ENCODE assay signal across 9 mouse cellular contexts in the genomic region with DNA sequence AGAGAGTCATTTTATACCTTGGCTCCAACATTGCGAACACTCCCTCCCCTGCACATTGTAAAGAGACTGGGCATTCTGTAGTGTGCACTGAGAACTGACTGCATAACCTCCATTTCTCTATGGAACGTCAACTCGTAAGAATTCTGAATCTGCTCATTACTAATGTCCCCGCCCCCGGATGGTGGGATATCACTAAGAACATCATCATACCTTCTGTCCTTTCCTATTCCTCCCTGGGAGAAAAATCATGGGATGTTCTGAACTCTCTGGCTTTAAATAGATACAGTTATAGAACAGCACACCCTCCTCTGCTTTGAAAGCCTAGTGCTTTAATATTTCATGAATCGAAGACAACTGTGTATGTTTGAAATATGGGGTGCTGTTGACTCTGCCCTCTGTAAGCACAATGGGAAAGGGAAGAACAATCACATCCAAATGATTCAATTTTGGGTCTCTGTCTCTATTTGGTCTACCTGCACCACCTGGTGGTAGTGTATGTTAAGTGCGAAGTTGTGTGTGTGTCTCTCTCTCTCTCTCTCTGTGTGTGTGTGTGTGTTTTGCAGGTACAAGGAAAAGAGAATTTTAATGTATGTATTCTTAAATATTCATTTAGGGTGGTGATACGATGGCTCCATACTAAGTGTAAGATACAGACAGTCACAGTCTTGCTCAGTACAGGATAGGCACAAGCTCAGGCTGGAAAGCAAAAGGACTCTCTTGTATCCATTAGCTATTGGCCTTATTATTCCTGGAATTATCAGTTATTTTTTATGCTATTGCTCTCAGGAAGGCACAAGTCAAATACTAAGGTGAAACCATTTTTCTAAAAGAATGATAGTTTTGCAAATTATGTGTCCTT. TPM values are rescaled to one million over a fixed set of nuclear protein-coding genes. Genes with fewer than 3 reads are reported as not detected.
A peak's percentile ranks its signal among the peaks of the same experiment; 100 is the strongest.
DNase-seq lines count a peak whose midpoint lies in the region; ATAC-seq and TF ChIP-seq lines count a peak whose summit lies in the region.
"Had no signal": no experiment of that assay in that cellular context is flagged by ENCODE, and none has a peak within 500 bp of the region (broad histone marks: within the 10 kb centered on the region; RNA-seq: fewer than 3 reads in every experiment).

No protein-coding gene starts in this region.

- H3K4me3 ChIP-seq in intestine, postnatal 0 days (ENCODE audit: low read depth, low read length), result no peak overlapping the region
- H3K4me3 ChIP-seq in intestine, embryonic 16.5 days (ENCODE audit: low read length), result no peak overlapping the region
- no peak overlapping the region for H3K4me3 ChIP-seq in hindbrain, postnatal 0 days (ENCODE audit: low read length)
- H3K4me3 ChIP-seq: hindbrain, embryonic 15.5 days had no signal

- no peaks in the 10 kb centered on the region for H3K36me3 ChIP-seq in intestine, postnatal 0 days (ENCODE audit: control insufficient read depth, insufficient read depth)
- H3K36me3 ChIP-seq in intestine, embryonic 16.5 days (ENCODE audit: control insufficient read depth, insufficient read depth, low read length), result no peaks in the 10 kb centered on the region
- no peaks in the 10 kb centered on the region for H3K36me3 ChIP-seq in hindbrain, postnatal 0 days (ENCODE audit: insufficient read depth, low read length)
- H3K36me3 ChIP-seq: hindbrain, embryonic 15.5 days had no signal

- H3K27ac ChIP-seq in intestine, postnatal 0 days (ENCODE audit: low read depth, low read length), result no peak overlapping the region
- no peak overlapping the region for H3K27ac ChIP-seq in intestine, embryonic 16.5 days (ENCODE audit: low read length)
- no peak overlapping the region for H3K27ac ChIP-seq in hindbrain, postnatal 0 days
- H3K27ac ChIP-seq: hindbrain, embryonic 15.5 days had no signal

- WGBS in intestine, postnatal 0 days, result 70% methylated on average over 8 of the region's 8 CpGs
- 79% methylated on average over 8 of the region's 8 CpGs for WGBS in intestine, embryonic 16.5 days
- WGBS in hindbrain, postnatal 0 days, result 80% methylated on average over 8 of the region's 8 CpGs

- no peaks in the 10 kb centered on the region for H3K4me1 ChIP-seq in intestine, postnatal 0 days (replicated peaks; ENCODE audit: control insufficient read depth, insufficient read depth, low read length)
- H3K4me1 ChIP-seq in intestine, embryonic 16.5 days (ENCODE audit: control insufficient read depth, insufficient read depth, low read length), result no peaks in the 10 kb centered on the region
- H3K4me1 ChIP-seq in hindbrain, postnatal 0 days (ENCODE audit: insufficient read depth, low read length), result no peaks in the 10 kb centered on the region
- H3K4me1 ChIP-seq: hindbrain, embryonic 15.5 days had no signal

- H3K4me2 ChIP-seq in intestine, postnatal 0 days (replicated peaks; ENCODE audit: low read depth), result no peak overlapping the region
- H3K4me2 ChIP-seq in intestine, embryonic 16.5 days (ENCODE audit: low read depth, low read length), result no peak overlapping the region
- H3K4me2 ChIP-seq in hindbrain, postnatal 0 days (ENCODE audit: low read depth, low read length), result no peak overlapping the region
- H3K4me2 ChIP-seq: hindbrain, embryonic 15.5 days had no signal

- TF ChIP-seq CTCF in intestine, postnatal 0 days (IDR thresholded peaks at IDR 0.05; ENCODE audit: low read depth), result peak; percentile 74
- TF ChIP-seq CTCF in hindbrain, postnatal 0 days (IDR thresholded peaks at IDR 0.05; ENCODE audit: low read depth), result peak; percentile 79

- DNase-seq in urinary bladder, postnatal 14 days (ENCODE audit: low spot score), result peak; percentile 23
- no peak for DNase-seq in urinary bladder, postnatal 36 days (ENCODE audit: low spot score in 2 of 2)
- peak; percentile 54 for DNase-seq in hindbrain, postnatal 0 days (ENCODE audit: low spot score)
- peak; percentile 41 for DNase-seq in retina, embryonic 14.5 days (ENCODE audit: low spot score)
- DNase-seq in frontal cortex, postnatal 25 days (ENCODE audit: low spot score in 2 of 2), result no peak

- no peak for ATAC-seq in intestine, postnatal 0 days
- ATAC-seq in intestine, embryonic 16.5 days, result no peak
- ATAC-seq in hindbrain, postnatal 0 days, result peak; percentile 56; the same call in 1 of the 2 replicates
- no peak for ATAC-seq in activated CD4-positive, CD25-positive, alpha-beta regulatory T cell, adult 4 months

- no peaks in the 10 kb centered on the region for H3K27me3 ChIP-seq in intestine, postnatal 0 days (replicated peaks; ENCODE audit: control insufficient read depth, insufficient read depth, low read length)
- no peaks in the 10 kb centered on the region for H3K27me3 ChIP-seq in intestine, embryonic 16.5 days (replicated peaks; ENCODE audit: control insufficient read depth, insufficient read depth, low read length)
- no peaks in the 10 kb centered on the region for H3K27me3 ChIP-seq in hindbrain, postnatal 0 days (ENCODE audit: insufficient read depth, low read length)
- H3K27me3 ChIP-seq: hindbrain, embryonic 15.5 days had no signal

- H3K9me3 ChIP-seq in intestine, postnatal 0 days (ENCODE audit: control insufficient read depth), result no peaks in the 10 kb centered on the region
- no peaks in the 10 kb centered on the region for H3K9me3 ChIP-seq in intestine, embryonic 16.5 days (ENCODE audit: control insufficient read depth, low read length)
- H3K9me3 ChIP-seq in hindbrain, postnatal 0 days (ENCODE audit: low read length), result no peaks in the 10 kb centered on the region
- H3K9me3 ChIP-seq: hindbrain, embryonic 15.5 days had no signal

- H3K9ac ChIP-seq in intestine, postnatal 0 days (ENCODE audit: low read depth, low read length), result no peak overlapping the region
- no peak overlapping the region for H3K9ac ChIP-seq in intestine, embryonic 16.5 days (ENCODE audit: low read depth, low read length)
- H3K9ac ChIP-seq in hindbrain, postnatal 0 days (replicated peaks; ENCODE audit: low read length), result no peak overlapping the region
- H3K9ac ChIP-seq: hindbrain, embryonic 15.5 days had no signal

RNA-seq across cellular contexts. Expression of a gene that starts 1.1 kb away (rescaled TPM):
- 0.95 TPM in 2 replicates for polyA plus RNA-seq in intestine, postnatal 0 days (2015; fragmentation: Nextera tagmentation; extraction: Ambion mirVana)
- 0.31 and 0.33 TPM in 2 replicates for polyA plus RNA-seq in intestine, embryonic 16.5 days (2015; fragmentation: Nextera tagmentation; extraction: Ambion mirVana)
- 0.11 and 0.42 TPM in 2 replicates for total RNA-seq in hindbrain, postnatal 0 days (2014; rRNA removed)
- polyA plus RNA-seq in hindbrain, postnatal 0 days (2015; fragmentation: Nextera tagmentation; extraction: Ambion mirVana), result 0.55 and 0.59 TPM in 2 replicates
- under 1 TPM in 1 of 2 experiments, not detected in 1; 0.41 TPM for polyA plus RNA-seq in activated CD4-positive, CD25-positive, alpha-beta regulatory T cell, adult 4 months (2017; shearing (Covaris generic))

Comparison
In these comparisons a context has a peak if more than half of its experiments do, and no peak if none do; other contexts are left out.
1. DNase-seq: peak in urinary bladder, postnatal 14 days (single experiment), hindbrain, postnatal 0 days (single experiment) and retina, embryonic 14.5 days (single experiment); none in urinary bladder, postnatal 36 days (0 of 2) and frontal cortex, postnatal 25 days (0 of 2).